ENCODE assay signal across 26 mouse cellular contexts in the genomic region with DNA sequence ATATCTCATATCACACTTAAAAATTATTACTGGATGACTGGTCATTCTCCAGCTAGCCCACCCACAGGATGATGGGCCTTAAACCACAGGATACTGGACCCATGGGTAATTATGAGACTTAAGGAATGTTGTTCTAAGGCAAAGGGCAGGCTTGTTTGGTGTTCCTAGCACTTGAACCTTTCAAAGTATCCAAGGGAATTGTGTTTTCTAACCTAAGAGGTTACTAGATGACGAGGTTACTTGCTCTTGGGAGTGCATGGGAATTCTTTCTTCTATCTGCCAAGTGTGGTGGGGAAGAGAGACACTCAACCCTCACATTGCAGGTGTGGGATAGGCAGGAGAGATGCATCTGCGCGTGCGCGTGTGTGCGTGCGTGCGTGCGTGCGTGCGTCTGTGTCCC.
A peak's percentile ranks its signal among the peaks of the same experiment; 100 is the strongest.
DNase-seq lines count a peak whose midpoint lies in the region; ATAC-seq and TF ChIP-seq lines count a peak whose summit lies in the region.
"Had no signal": no experiment of that assay in that cellular context is flagged by ENCODE, and none has a peak within 500 bp of the region (broad histone marks: within the 10 kb centered on the region; RNA-seq: fewer than 3 reads in every experiment).

No protein-coding gene starts in this region.

- 0 out of 2 replicates have a peak overlapping the region, but pooled peaks have one; percentile 49 for H3K27ac ChIP-seq in heart, embryonic 12.5 days (ENCODE audit: poor library complexity, severe bottlenecking)
- no peak overlapping the region for H3K27ac ChIP-seq in heart, embryonic 11.5 days (ENCODE audit: low read depth, low read length)
- peak overlapping the region; percentile 38; the same call in 1 of the 2 replicates for H3K27ac ChIP-seq in kidney, embryonic 14.5 days (ENCODE audit: low read depth, low read length)
- peak overlapping the region; percentile 88 for H3K27ac ChIP-seq in lung, embryonic 15.5 days
- peak overlapping the region; percentile 100 for H3K27ac ChIP-seq in embryonic fibroblast, embryonic 13.5 days (ENCODE audit: insufficient read depth, low read length)
- H3K27ac ChIP-seq: forebrain, embryonic 13.5 days; left cerebral cortex, adult 2 months; liver, embryonic 15.5 days; macrophage; neural tube, embryonic 13.5 days had no signal

- no peak for TF ChIP-seq CTCF in lung, adult 2 months (IDR thresholded peaks at IDR 0.05; ENCODE audit: insufficient read depth, low read length)
- TF ChIP-seq CTCF in embryonic fibroblast, embryonic 13.5 days (IDR thresholded peaks at IDR 0.05; ENCODE audit: borderline replicate concordance, insufficient read depth, low read length): no peak

- WGBS in heart, embryonic 12.5 days: 93% methylated on average over 11 of the region's 11 CpGs
- WGBS in heart, embryonic 11.5 days (ENCODE audit: insufficient replicate concordance): 96% methylated on average over 11 of the region's 11 CpGs
- WGBS in kidney, embryonic 14.5 days: 87% methylated on average over 11 of the region's 11 CpGs
- WGBS in lung, embryonic 15.5 days: 90% methylated on average over 11 of the region's 11 CpGs
- 91% methylated on average over 11 of the region's 11 CpGs for WGBS in lung, adult 2 months

- no peaks in the 10 kb centered on the region; the same call in 1 of the 2 replicates for H3K27me3 ChIP-seq in heart, embryonic 12.5 days (replicated peaks)
- no peaks in the 10 kb centered on the region for H3K27me3 ChIP-seq in heart, embryonic 11.5 days (ENCODE audit: control insufficient read depth, insufficient read depth, low read length)
- no peaks in the 10 kb centered on the region for H3K27me3 ChIP-seq in kidney, embryonic 14.5 days (ENCODE audit: control insufficient read depth, insufficient read depth, low read length)
- no peaks in the 10 kb centered on the region for H3K27me3 ChIP-seq in lung, embryonic 15.5 days
- H3K27me3 ChIP-seq: embryonic facial prominence, embryonic 12.5 days; forebrain, embryonic 13.5 days; liver, embryonic 15.5 days had no signal

- peaks cover 35% of the 10 kb centered on the region for H3K4me1 ChIP-seq in heart, embryonic 12.5 days (replicated peaks)
- H3K4me1 ChIP-seq in heart, embryonic 11.5 days (ENCODE audit: control insufficient read depth, insufficient read depth, low read length): peaks cover 22% of the 10 kb centered on the region
- H3K4me1 ChIP-seq in kidney, embryonic 14.5 days (ENCODE audit: control insufficient read depth, insufficient read depth, low read length): peaks cover 34% of the 10 kb centered on the region
- peaks cover 46% of the 10 kb centered on the region for H3K4me1 ChIP-seq in lung, embryonic 15.5 days
- peaks cover 15% of the 10 kb centered on the region for H3K4me1 ChIP-seq in lung, adult 2 months (ENCODE audit: control insufficient read depth, insufficient read depth, low read length)
- H3K4me1 ChIP-seq in embryonic fibroblast, embryonic 13.5 days (ENCODE audit: control insufficient read depth, insufficient read depth, low read length): peaks cover 35% of the 10 kb centered on the region

- no peak overlapping the region for H3K4me3 ChIP-seq in heart, embryonic 12.5 days
- no peak overlapping the region for H3K4me3 ChIP-seq in heart, embryonic 11.5 days (ENCODE audit: low read depth, low read length)
- H3K4me3 ChIP-seq in kidney, embryonic 14.5 days (ENCODE audit: low read length): no peak overlapping the region
- H3K4me3 ChIP-seq in lung, embryonic 15.5 days: no peak overlapping the region
- no peak overlapping the region for H3K4me3 ChIP-seq in lung, adult 2 months (replicated peaks; ENCODE audit: extremely low read depth, low read depth, low read length)
- H3K4me3 ChIP-seq in embryonic fibroblast, embryonic 13.5 days (ENCODE audit: insufficient read depth, low read length): no peak overlapping the region
- H3K4me3 ChIP-seq: embryonic facial prominence, embryonic 12.5 days; forebrain, embryonic 13.5 days; left cerebral cortex, adult 2 months; liver, embryonic 15.5 days; myocyte; neural tube, embryonic 13.5 days had no signal

- DNase-seq in kidney, adult 11 months: no peak
- DNase-seq in lung, adult 2 months: no peak
- no peak for DNase-seq in thymus, postnatal 10 days (ENCODE audit: low spot score in 2 of 2)
- DNase-seq: adrenal gland, adult 8-10 months; cerebellum, adult 18-20 months; cerebellum, postnatal 14 days; liver; retina, postnatal 1 day; right cerebral cortex, postnatal 25 days; spleen, adult 18-20 months; thymus, postnatal 25 days had no signal

- ATAC-seq in heart, embryonic 12.5 days (ENCODE audit: insufficient number of reproducible peaks, low FRiP score): no peak
- ATAC-seq in heart, embryonic 11.5 days (replicated peaks; ENCODE audit: insufficient number of reproducible peaks, low FRiP score, low TSS enrichment): no peak
- ATAC-seq in kidney, embryonic 14.5 days (ENCODE audit: low FRiP score, low TSS enrichment): no peak
- no peak for ATAC-seq in lung, embryonic 15.5 days (ENCODE audit: borderline replicate concordance, extremely low read depth, low FRiP score, low TSS enrichment)
- ATAC-seq: activated CD4-positive, CD25-positive, alpha-beta regulatory T cell, adult 4 months; forebrain, embryonic 13.5 days; intestine, postnatal 0 days; midbrain, embryonic 16.5 days had no signal

- H3K9ac ChIP-seq in heart, embryonic 12.5 days: no peak overlapping the region
- no peak overlapping the region for H3K9ac ChIP-seq in heart, embryonic 11.5 days (ENCODE audit: low read depth, low read length)
- H3K9ac ChIP-seq in kidney, embryonic 14.5 days (ENCODE audit: low read depth, low read length): no peak overlapping the region
- no peak overlapping the region for H3K9ac ChIP-seq in lung, embryonic 15.5 days
- H3K9ac ChIP-seq: embryonic facial prominence, embryonic 12.5 days; forebrain, embryonic 13.5 days; liver, embryonic 15.5 days; neural tube, embryonic 13.5 days had no signal

- H3K9me3 ChIP-seq in heart, embryonic 12.5 days (replicated peaks): no peaks in the 10 kb centered on the region
- H3K9me3 ChIP-seq in heart, embryonic 11.5 days (replicated peaks; ENCODE audit: control insufficient read depth, low read length): no peaks in the 10 kb centered on the region
- H3K9me3 ChIP-seq in kidney, embryonic 14.5 days (ENCODE audit: control insufficient read depth, low read length): no peaks in the 10 kb centered on the region
- H3K9me3 ChIP-seq in lung, embryonic 15.5 days: no peaks in the 10 kb centered on the region
- H3K9me3 ChIP-seq: embryonic facial prominence, embryonic 12.5 days; forebrain, embryonic 13.5 days; liver, embryonic 15.5 days; neural tube, embryonic 13.5 days had no signal

- no peak overlapping the region for H3K4me2 ChIP-seq in heart, embryonic 12.5 days
- no peak overlapping the region for H3K4me2 ChIP-seq in heart, embryonic 11.5 days
- H3K4me2 ChIP-seq in kidney, embryonic 14.5 days (replicated peaks; ENCODE audit: low read depth, low read length): no peak overlapping the region
- H3K4me2 ChIP-seq in lung, embryonic 15.5 days: no peak overlapping the region
- H3K4me2 ChIP-seq: embryonic facial prominence, embryonic 12.5 days; forebrain, embryonic 13.5 days; liver, embryonic 15.5 days; neural tube, embryonic 13.5 days had no signal

- TF ChIP-seq POLR2A in lung, adult 2 months (IDR thresholded peaks at IDR 0.05; ENCODE audit: borderline replicate concordance, extremely low read depth, low read depth, low read length): no peak
- TF ChIP-seq POLR2A in embryonic fibroblast, embryonic 13.5 days (IDR thresholded peaks at IDR 0.05; ENCODE audit: low read depth, low read length): no peak

- H3K36me3 ChIP-seq in heart, embryonic 12.5 days: no peaks in the 10 kb centered on the region
- no peaks in the 10 kb centered on the region for H3K36me3 ChIP-seq in heart, embryonic 11.5 days (ENCODE audit: control insufficient read depth, insufficient read depth, low read length)
- H3K36me3 ChIP-seq in kidney, embryonic 14.5 days (ENCODE audit: control insufficient read depth, insufficient read depth, low read length): no peaks in the 10 kb centered on the region
- no peaks in the 10 kb centered on the region for H3K36me3 ChIP-seq in lung, embryonic 15.5 days
- H3K36me3 ChIP-seq: embryonic facial prominence, embryonic 12.5 days; liver, embryonic 15.5 days; neural tube, embryonic 13.5 days had no signal
